Mouse (Mus musculus) adrenal gland, adult 10 weeks (tissue): ENCODE data around the gene Ddx18. TPM values are rescaled to one million over a fixed set of nuclear protein-coding genes. Genes with fewer than 3 reads are reported as not detected.

ENCODE experiments used
- polyA plus RNA-seq: library from polyadenylated mRNA; stranded (reverse); fragments of 350-450 nt; fragmentation: Illumina TruSeq; extraction: RNeasy Lipid Tissue Mini Kit (QIAGEN cat#74804); gene quantifications from one replicate; pipeline ENCODE4 v1.2.3, GENCODE M21; 2014; ENCODE audit warnings: low read depth, low replicate concordance

Ddx18 gene
- 65.1 TPM for polyA plus RNA-seq

GRCm38 (mm10) chr1:121567521-121568489 lies at the start of gene Ddx18:
Gene Ddx18, minus strand, starts transcription at chr1:121567989.

GRCm38 (mm10) chr1:121528399-121528720 lies 39.4 kb downstream of the Ddx18 start, which contains the start of gene Htr5b:
Gene Htr5b, minus strand, starts transcription at chr1:121528465.

Other genes with a start within 250 kb of the Ddx18 start
- 105 TPM for gene Insig2, start 235.4 kb downstream of the Ddx18 start, polyA plus RNA-seq
- gene Ccdc93, start 136.9 kb downstream of the Ddx18 start, polyA plus RNA-seq, result 19.6 TPM
- gene Htr5b, start 39.5 kb downstream of the Ddx18 start, polyA plus RNA-seq, result not detected